18 mouse cellular contexts compared by ENCODE assay signal in the genomic region with DNA sequence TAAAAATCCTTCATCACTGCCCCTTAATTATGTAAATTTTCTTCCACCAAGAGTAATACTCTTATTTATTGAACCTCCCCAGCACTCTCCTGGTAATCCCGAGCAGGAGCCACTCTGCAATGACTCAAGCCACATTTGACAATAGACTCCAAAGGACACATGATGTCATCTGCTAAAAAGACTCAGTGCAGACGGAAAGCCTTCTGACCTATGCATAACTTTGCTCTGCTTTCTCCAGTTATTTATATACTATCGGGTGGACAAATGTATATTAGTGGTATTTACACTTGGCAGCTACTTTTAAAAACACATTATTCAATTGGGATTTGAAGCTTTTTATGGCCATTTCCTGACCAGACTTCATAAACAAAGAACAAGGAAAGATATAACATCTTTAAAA.
"Had no signal": no experiment of that assay in that cellular context is flagged by ENCODE, and none has a peak within 500 bp of the region (broad histone marks: within the 10 kb centered on the region; RNA-seq: fewer than 3 reads in every experiment).

No protein-coding gene starts in this region.

- H3K27me3 ChIP-seq: midbrain, embryonic 12.5 days; neural tube, embryonic 13.5 days; neural tube, embryonic 15.5 days had no signal

- H3K27ac ChIP-seq: midbrain, embryonic 10.5 days; midbrain, embryonic 12.5 days; neural tube, embryonic 13.5 days; neural tube, embryonic 15.5 days had no signal

- H3K9ac ChIP-seq: midbrain, embryonic 12.5 days; neural tube, embryonic 13.5 days; neural tube, embryonic 15.5 days had no signal

- ATAC-seq: midbrain, embryonic 16.5 days had no signal

- H3K4me1 ChIP-seq: midbrain, embryonic 10.5 days; midbrain, embryonic 12.5 days; neural tube, embryonic 13.5 days; neural tube, embryonic 15.5 days had no signal

- H3K4me3 ChIP-seq: midbrain, embryonic 10.5 days; midbrain, embryonic 12.5 days; myocyte; neural tube, embryonic 13.5 days; neural tube, embryonic 15.5 days had no signal

- DNase-seq: lung, adult 2 months; lung, postnatal 10 days; lung, postnatal 4 days; midbrain, embryonic 14.5 days; retina, postnatal 1 day; right cerebral cortex, adult 18-20 months; right cerebral cortex, postnatal 25 days; right cerebral cortex, postnatal 4 days; spleen, adult 18-20 months; thymus, adult 18-20 months; thymus, postnatal 14 days; thymus, postnatal 36 days had no signal

- H3K9me3 ChIP-seq: midbrain, embryonic 10.5 days; midbrain, embryonic 12.5 days; neural tube, embryonic 13.5 days; neural tube, embryonic 15.5 days had no signal

- H3K4me2 ChIP-seq: midbrain, embryonic 12.5 days; neural tube, embryonic 13.5 days; neural tube, embryonic 15.5 days had no signal

- H3K36me3 ChIP-seq: midbrain, embryonic 10.5 days; midbrain, embryonic 12.5 days; neural tube, embryonic 13.5 days; neural tube, embryonic 15.5 days had no signal
